Mouse (Mus musculus) CD4-positive, CD25-positive, alpha-beta regulatory T cell, adult 4 months (primary cell): ENCODE results near the gene Gper1. TPM values are rescaled to one million over a fixed set of nuclear protein-coding genes. Genes with fewer than 3 reads are reported as not detected.

ENCODE experiments used
- ATAC-seq: one replicate; pipeline ENCODE4 v1.8.0; 2017
- polyA plus RNA-seq, 2 experiments: library from polyadenylated mRNA; unstranded; fragments of 100-300 nt; shearing (Covaris generic); gene quantifications; one replicate each; pipeline ENCODE4 v1.2.1; 2017

Gper1 gene
- polyA plus RNA-seq, 2 experiments from 2014 or later = not detected

- ATAC-seq = no peak
These were observed 11.2 kb upstream of the Gper1 start for GRCm38 (mm10) chr5:139411665-139412314.

GRCm38 (mm10) chr5:139413545-139413944 lies 9.4 kb upstream of the Gper1 start:
- no peak for ATAC-seq

- no peak for ATAC-seq
These were observed 8.0 kb upstream of the Gper1 start for GRCm38 (mm10) chr5:139415001-139415400.

- no peak for ATAC-seq
These were observed 6.0 kb upstream of the Gper1 start for GRCm38 (mm10) chr5:139416942-139417341.

- ATAC-seq = no peak
These were observed 5.5 kb upstream of the Gper1 start for GRCm38 (mm10) chr5:139417480-139417879.

- no peak for ATAC-seq
These were observed 4.8 kb upstream of the Gper1 start for GRCm38 (mm10) chr5:139418110-139418509.

GRCm38 (mm10) chr5:139418633-139419032 lies 4.3 kb upstream of the Gper1 start:
- no peak for ATAC-seq

- no peak for ATAC-seq
These were observed 2.2 kb downstream of the Gper1 start for GRCm38 (mm10) chr5:139425198-139425597.

GRCm38 (mm10) chr5:139427001-139427400 lies 4.0 kb downstream of the Gper1 start:
- ATAC-seq = no peak

- no peak for ATAC-seq
These were observed 5.0 kb downstream of the Gper1 start for GRCm38 (mm10) chr5:139427989-139428388.

- ATAC-seq = no peak
These were observed 6.9 kb downstream of the Gper1 start for GRCm38 (mm10) chr5:139429818-139430341.

GRCm38 (mm10) chr5:139432333-139432732 lies 9.4 kb downstream of the Gper1 start:
- ATAC-seq = no peak

- ATAC-seq = no peak
These were observed 10.0 kb downstream of the Gper1 start for GRCm38 (mm10) chr5:139432747-139433508.

GRCm38 (mm10) chr5:139433842-139434568 lies 11.1 kb downstream of the Gper1 start:
- no peak for ATAC-seq

GRCm38 (mm10) chr5:139434940-139435339 lies 12.0 kb downstream of the Gper1 start:
- no peak for ATAC-seq

- ATAC-seq = no peak
These were observed 14.8 kb downstream of the Gper1 start for GRCm38 (mm10) chr5:139437769-139438168.

- ATAC-seq = no peak
These were observed 15.5 kb downstream of the Gper1 start for GRCm38 (mm10) chr5:139438440-139438839.

GRCm38 (mm10) chr5:139440451-139440850 lies 17.5 kb downstream of the Gper1 start:
- no peak for ATAC-seq

- no peak for ATAC-seq
These were observed 18.2 kb downstream of the Gper1 start for GRCm38 (mm10) chr5:139440926-139441725.

GRCm38 (mm10) chr5:139441726-139442018 lies 18.7 kb downstream of the Gper1 start:
- no peak for ATAC-seq

GRCm38 (mm10) chr5:139442428-139442827 lies 19.5 kb downstream of the Gper1 start:
- ATAC-seq = no peak

GRCm38 (mm10) chr5:139442962-139443361 lies 20.0 kb downstream of the Gper1 start:
- no peak for ATAC-seq

GRCm38 (mm10) chr5:139445258-139445657 lies 22.3 kb downstream of the Gper1 start:
- no peak for ATAC-seq
